Mouse (Mus musculus) intestine, postnatal 0 days (tissue): ENCODE data around the gene Oas2. TPM values are rescaled to one million over a fixed set of nuclear protein-coding genes. Genes with fewer than 3 reads are reported as not detected.

Source experiments
- ATAC-seq: fragments of 200-750 bp; cut with Nextera tagmentation; 2 replicates; pipeline ENCODE4 v1.8.0; 2017; ENCODE audit warnings: mild to moderate bottlenecking, moderate TSS enrichment, moderate library complexity
- H3K27ac ChIP-seq: fragments of 300-500 bp; sonication (generic); 2 replicates; pipeline ENCODE4 v1.5.1; 2014; ENCODE audit warnings: mild to moderate bottlenecking, low read depth, low read length, moderate library complexity
- H3K27me3 ChIP-seq: fragments of 300-500 bp; sonication (generic); replicated peaks from 2 replicates; pipeline ENCODE4 v1.6.1; 2014; ENCODE audit warnings: low read length, mixed read lengths; ENCODE audit not compliant: control insufficient read depth, insufficient read depth
- H3K36me3 ChIP-seq: fragments of 300-500 bp; sonication (generic); 2 replicates; pipeline ENCODE4 v1.6.1; 2014; ENCODE audit warnings: mild to moderate bottlenecking, moderate library complexity; ENCODE audit not compliant: control insufficient read depth, insufficient read depth
- H3K4me1 ChIP-seq: fragments of 300-500 bp; sonication (generic); replicated peaks from 2 replicates; pipeline ENCODE4 v1.6.1; 2014; ENCODE audit warnings: antibody characterized with exemption, low read length, mixed read lengths; ENCODE audit not compliant: control insufficient read depth, insufficient read depth
- H3K4me2 ChIP-seq: fragments of 300-500 bp; sonication (generic); replicated peaks from 2 replicates; pipeline ENCODE4 v1.6.1; 2014; ENCODE audit warnings: low read depth, mild to moderate bottlenecking, moderate library complexity
- H3K4me3 ChIP-seq: fragments of 300-500 bp; sonication (generic); 2 replicates; pipeline ENCODE4 v1.5.1; 2014; ENCODE audit warnings: low read depth, low read length
- H3K9ac ChIP-seq: fragments of 300-500 bp; sonication (generic); 2 replicates; pipeline ENCODE4 v1.6.1; 2014; ENCODE audit warnings: mild to moderate bottlenecking, low read depth, low read length
- H3K9me3 ChIP-seq: fragments of 300-500 bp; sonication (generic); 2 replicates; pipeline ENCODE4 v1.6.1; 2016; ENCODE audit warnings: mixed run types; ENCODE audit not compliant: control insufficient read depth
- CTCF ChIP-seq: sonication (generic); IDR thresholded peaks from 2 replicates; pipeline ENCODE4 v1.5.1; 2016; ENCODE audit warnings: low read depth, mild to moderate bottlenecking, control low read depth, antibody characterized with exemption, moderate library complexity
- WGBS: fragments of 180-500 bp; shearing (Covaris S2); extraction: QIAGEN DNeasy Blood & Tissue Kit; methylation state at CpG from one replicate; pipeline ENCODE4 v1.1.7; 2014; 5-methylcytosine and 5-hydroxymethylcytosine counted together
- polyA plus RNA-seq: library from polyadenylated mRNA; unstranded; fragments of >200 nt; fragmentation: Nextera tagmentation; extraction: Ambion mirVana; gene quantifications from 2 replicates; pipeline ENCODE4 v1.2.1, GENCODE M21; 2015

Oas2 gene
- polyA plus RNA-seq, 1 experiment from 2014 or later, result 0.23 TPM

GRCm38 (mm10) chr5:120687897-120688296, 61.8 kb downstream of the Oas2 start:
- no peak overlapping the region for H3K9ac ChIP-seq
- 91% methylated on average over 5 of the region's 5 CpGs for WGBS
- no peaks in the 10 kb centered on the region for H3K9me3 ChIP-seq
- no peak for ATAC-seq
- H3K4me1 ChIP-seq, result no peaks in the 10 kb centered on the region
- no peak overlapping the region for H3K4me3 ChIP-seq
- H3K36me3 ChIP-seq, result no peaks in the 10 kb centered on the region
- H3K27ac ChIP-seq, result no peak overlapping the region
- no peak for TF ChIP-seq CTCF
- peaks cover 11% of the 10 kb centered on the region; the same call in 1 of the 2 replicates for H3K27me3 ChIP-seq
- no peak overlapping the region for H3K4me2 ChIP-seq

- no peak overlapping the region for H3K4me3 ChIP-seq
- no peak overlapping the region for H3K27ac ChIP-seq
- ATAC-seq, result no peak
- no peaks in the 10 kb centered on the region for H3K4me1 ChIP-seq
- no peak overlapping the region for H3K9ac ChIP-seq
- peaks cover 15% of the 10 kb centered on the region; the same call in 1 of the 2 replicates for H3K27me3 ChIP-seq
- no peak for TF ChIP-seq CTCF
- no peak overlapping the region for H3K4me2 ChIP-seq
- H3K9me3 ChIP-seq, result no peaks in the 10 kb centered on the region
- H3K36me3 ChIP-seq, result no peaks in the 10 kb centered on the region
- 70% methylated on average over 3 of the region's 3 CpGs for WGBS
Observed at GRCm38 (mm10) chr5:120687484-120687851, 62.2 kb downstream of the Oas2 start.

GRCm38 (mm10) chr5:120686749-120687483, 62.7 kb downstream of the Oas2 start:
- H3K4me2 ChIP-seq, result no peak overlapping the region
- H3K9me3 ChIP-seq, result no peaks in the 10 kb centered on the region
- H3K9ac ChIP-seq, result no peak overlapping the region
- 62% methylated on average over 6 of the region's 6 CpGs for WGBS
- peaks cover 21% of the 10 kb centered on the region; the same call in 1 of the 2 replicates for H3K27me3 ChIP-seq
- no peak overlapping the region for H3K27ac ChIP-seq
- no peak for TF ChIP-seq CTCF
- no peak overlapping the region for H3K4me3 ChIP-seq
- no peaks in the 10 kb centered on the region for H3K36me3 ChIP-seq
- no peaks in the 10 kb centered on the region for H3K4me1 ChIP-seq
- ATAC-seq, result no peak

DNA sequence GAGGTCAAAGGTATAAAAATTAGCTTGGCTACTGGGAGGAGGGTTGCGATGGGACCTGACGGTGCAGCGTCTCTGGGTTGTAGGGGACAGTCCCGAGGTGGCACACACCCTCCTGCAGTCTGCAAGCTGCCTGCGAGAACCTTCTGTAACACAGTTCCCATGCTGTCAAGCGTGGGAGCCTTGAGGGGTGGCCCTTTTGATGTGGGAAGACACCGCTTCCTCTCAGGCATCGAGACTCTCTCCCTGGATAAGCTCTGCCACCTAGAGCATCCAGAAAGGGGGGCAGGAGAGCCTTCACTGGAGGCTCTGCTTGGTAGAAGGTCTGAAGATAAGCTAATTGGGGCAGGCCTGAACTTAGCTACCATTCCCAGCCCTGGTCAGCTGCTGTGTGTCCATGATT, 64.0 kb downstream of the Oas2 start:
- Histone ChIP-seq H3K9me3 (no peaks in the 10 kb centered on the region), H3K9ac (no peak overlapping the region), H3K4me1 (no peaks in the 10 kb centered on the region), H3K27me3 (peaks cover 21% of the 10 kb centered on the region; the same call in 1 of the 2 replicates), H3K36me3 (no peaks in the 10 kb centered on the region), H3K4me2 (no peak overlapping the region), H3K27ac (no peak overlapping the region), H3K4me3 (no peak overlapping the region)
- TF ChIP-seq CTCF, result no peak
- no peak for ATAC-seq
- 75% methylated on average over 8 of the region's 8 CpGs for WGBS

DNA sequence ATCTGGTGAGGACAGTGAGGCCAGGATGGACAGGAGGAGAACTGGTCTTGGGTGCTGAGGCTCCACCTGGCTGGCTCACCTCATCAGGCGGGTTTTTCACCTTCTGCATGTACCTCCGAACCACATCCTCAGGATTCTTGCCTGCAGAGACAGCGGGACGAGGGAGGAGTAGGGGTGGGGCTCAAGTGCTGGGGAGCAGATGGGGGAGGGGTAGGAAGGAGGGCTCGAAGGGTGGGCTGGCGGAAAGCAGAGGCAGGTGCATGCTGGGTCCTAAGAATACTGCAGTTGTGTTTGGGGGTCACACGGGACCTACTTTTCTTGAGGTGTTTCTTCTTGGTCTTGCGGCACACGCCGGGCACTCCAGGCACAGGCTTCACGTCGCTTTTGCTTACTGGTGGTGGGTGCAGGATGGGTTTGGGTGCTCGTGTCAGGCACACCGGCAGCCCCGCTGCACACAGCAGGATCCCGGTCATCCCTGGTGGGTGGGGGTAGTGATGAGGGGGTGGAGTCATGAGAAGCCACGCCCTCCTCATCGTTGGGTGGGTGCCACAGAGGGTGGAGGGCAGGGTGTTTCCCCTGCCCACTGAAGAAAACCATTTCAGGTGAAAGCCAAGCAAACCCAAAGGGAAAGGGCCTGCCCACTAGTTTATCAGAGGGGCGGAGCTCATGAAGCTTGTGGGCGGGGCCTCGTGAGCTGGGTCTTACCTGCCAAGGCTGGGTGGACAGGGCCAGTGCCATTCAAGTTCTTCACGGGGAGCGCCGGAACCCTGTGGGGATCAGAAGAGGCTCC, 66.5 kb downstream of the Oas2 start:
- no peaks in the 10 kb centered on the region for H3K4me1 ChIP-seq
- H3K4me2 ChIP-seq, result no peak overlapping the region
- H3K4me3 ChIP-seq, result no peak overlapping the region
- no peak overlapping the region for H3K9ac ChIP-seq
- 13% methylated on average over 24 of the region's 24 CpGs for WGBS
- no peak for TF ChIP-seq CTCF
- peaks cover 21% of the 10 kb centered on the region; the same call in 1 of the 2 replicates for H3K27me3 ChIP-seq
- H3K36me3 ChIP-seq, result no peaks in the 10 kb centered on the region
- no peak overlapping the region for H3K27ac ChIP-seq
- ATAC-seq, result no peak
- H3K9me3 ChIP-seq, result no peaks in the 10 kb centered on the region

GRCm38 (mm10) chr5:120680918-120681317, 68.7 kb downstream of the Oas2 start:
- WGBS, result 90% methylated on average over 18 of the region's 18 CpGs
- Histone ChIP-seq H3K36me3 (no peaks in the 10 kb centered on the region), H3K27ac (no peak overlapping the region), H3K27me3 (peaks cover 21% of the 10 kb centered on the region; the same call in 1 of the 2 replicates), H3K4me1 (no peaks in the 10 kb centered on the region), H3K4me3 (no peak overlapping the region), H3K9ac (no peak overlapping the region), H3K9me3 (no peaks in the 10 kb centered on the region), H3K4me2 (no peak overlapping the region)
- no peak for TF ChIP-seq CTCF
- no peak for ATAC-seq

Other genes starting within 250 kb of the Oas2 start
- gene Plbd2, start 246.2 kb downstream of the Oas2 start, polyA plus RNA-seq, result 63.6 and 67.2 TPM in 2 replicates
- gene Slc8b1, start 238.7 kb downstream of the Oas2 start, polyA plus RNA-seq, result 4.1 and 4.4 TPM in 2 replicates
- 31.5 and 35.6 TPM in 2 replicates for gene Tpcn1, start 161.2 kb downstream of the Oas2 start, polyA plus RNA-seq
- 0.30 and 0.47 TPM in 2 replicates for gene Iqcd, start 160.8 kb downstream of the Oas2 start, polyA plus RNA-seq
- gene Rita1, start 137.3 kb downstream of the Oas2 start, polyA plus RNA-seq, result 6.1 and 7.5 TPM in 2 replicates
- 19.9 and 20.9 TPM in 2 replicates for gene Ddx54, start 137.1 kb downstream of the Oas2 start, polyA plus RNA-seq
- not detected in 2 replicates for gene Cfap73, start 115.6 kb downstream of the Oas2 start, polyA plus RNA-seq
- 3.0 and 5.1 TPM in 2 replicates for gene Rasal1, start 101.0 kb downstream of the Oas2 start, polyA plus RNA-seq
- 2.3 and 2.5 TPM in 2 replicates for gene Dtx1, start 37.9 kb downstream of the Oas2 start, polyA plus RNA-seq
- 0.66 and 0.78 TPM in 2 replicates for gene Oas3, start 27.8 kb upstream of the Oas2 start, polyA plus RNA-seq
- gene Oas1e, start 45.7 kb upstream of the Oas2 start, polyA plus RNA-seq, result 0.10 TPM in 1 of 2 replicates, not detected in the other
- gene Oas1c, start 62.7 kb upstream of the Oas2 start, polyA plus RNA-seq, result 1.0 and 1.2 TPM in 2 replicates
- not detected in 2 replicates for gene Oas1f, start 97.5 kb upstream of the Oas2 start, polyA plus RNA-seq
- not detected in 2 replicates for gene Oas1h, start 111.6 kb upstream of the Oas2 start, polyA plus RNA-seq
- 30.9 and 31.8 TPM in 2 replicates for gene Oas1g, start 137.8 kb upstream of the Oas2 start, polyA plus RNA-seq
- 65.4 and 65.6 TPM in 2 replicates for gene Oas1a, start 157.7 kb upstream of the Oas2 start, polyA plus RNA-seq
- 0.18 and 0.25 TPM in 2 replicates for gene Oas1d, start 164.7 kb upstream of the Oas2 start, polyA plus RNA-seq